Mouse (Mus musculus): ENCODE measurements around the gene Cab39l. TPM values are rescaled to one million over a fixed set of nuclear protein-coding genes. Genes with fewer than 3 reads are reported as not detected.

The Cab39l gene
- polyA plus RNA-seq, 1 experiment from 2014 or later: 44.6 TPM

GRCm38 (mm10) chr14:59537829-59538432 lies 97.2 kb downstream of the Cab39l start:
- Histone ChIP-seq H3K4me2 (no peak overlapping the region), H3K9me3 (ENCODE audit: low read depth, low read length) (no peaks in the 10 kb centered on the region), H3K36me3 (ENCODE audit: insufficient read depth) (no peaks in the 10 kb centered on the region), H3K27me3 (ENCODE audit: insufficient read depth, low read length) (no peaks in the 10 kb centered on the region), H3K4me1 (ENCODE audit: insufficient read depth) (no peaks in the 10 kb centered on the region), H3K27ac (ENCODE audit: low read depth) (no peak overlapping the region), H3K9ac (no peak overlapping the region), H3K4me3 (ENCODE audit: low read depth, low read length) (no peak overlapping the region)
- ATAC-seq (ENCODE audit: insufficient read depth): no peak
- WGBS: 73% methylated on average over 4 of the region's 4 CpGs
- no peak for DNase-seq
- no peak for TF ChIP-seq CTCF (IDR thresholded peaks at IDR 0.05; ENCODE audit: low read depth)

DNA sequence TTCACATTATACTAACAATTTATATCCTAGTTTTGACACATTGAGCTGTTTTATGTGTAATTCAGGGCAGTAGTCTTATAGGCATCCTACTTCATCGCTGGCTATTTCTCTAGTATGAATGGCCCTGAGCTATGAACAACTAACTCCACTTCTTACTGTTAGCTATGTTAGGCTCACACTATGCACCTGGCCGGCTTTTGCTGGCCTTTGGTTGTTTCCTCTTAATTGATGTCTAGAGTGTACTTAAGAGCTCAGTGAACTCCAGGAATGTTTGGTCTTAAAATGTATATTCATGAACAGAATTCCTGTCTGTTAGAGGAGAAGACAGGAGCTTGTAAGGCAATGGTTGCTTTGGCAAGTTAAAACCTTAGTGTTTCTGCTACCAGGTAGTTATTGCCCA lies 99.5 kb downstream of the Cab39l start:
- WGBS: 74% methylated on average over 2 of the region's 2 CpGs
- Histone ChIP-seq H3K4me1 (ENCODE audit: insufficient read depth) (no peaks in the 10 kb centered on the region), H3K4me2 (no peak overlapping the region), H3K36me3 (ENCODE audit: insufficient read depth) (no peaks in the 10 kb centered on the region), H3K9ac (no peak overlapping the region), H3K9me3 (ENCODE audit: low read depth, low read length) (no peaks in the 10 kb centered on the region), H3K27me3 (ENCODE audit: insufficient read depth, low read length) (no peaks in the 10 kb centered on the region), H3K4me3 (ENCODE audit: low read depth, low read length) (no peak overlapping the region), H3K27ac (ENCODE audit: low read depth) (no peak overlapping the region)
- TF ChIP-seq CTCF (IDR thresholded peaks at IDR 0.05; ENCODE audit: low read depth): no peak
- ATAC-seq (ENCODE audit: insufficient read depth): no peak
- no peak for DNase-seq

- no peak overlapping the region for H3K4me3 ChIP-seq (ENCODE audit: low read depth, low read length)
- no peaks in the 10 kb centered on the region for H3K4me1 ChIP-seq (ENCODE audit: insufficient read depth)
- no peak overlapping the region for H3K4me2 ChIP-seq
- no peak for ATAC-seq (ENCODE audit: insufficient read depth)
- H3K9me3 ChIP-seq (ENCODE audit: low read depth, low read length): no peaks in the 10 kb centered on the region
- no peak for TF ChIP-seq CTCF (IDR thresholded peaks at IDR 0.05; ENCODE audit: low read depth)
- WGBS: 76% methylated on average over 6 of the region's 6 CpGs
- DNase-seq: no peak
- H3K27me3 ChIP-seq (ENCODE audit: insufficient read depth, low read length): no peaks in the 10 kb centered on the region
- H3K27ac ChIP-seq (ENCODE audit: low read depth): no peak overlapping the region
- H3K36me3 ChIP-seq (ENCODE audit: insufficient read depth): no peaks in the 10 kb centered on the region
- no peak overlapping the region for H3K9ac ChIP-seq
Measured at GRCm38 (mm10) chr14:59540761-59541160, 100.0 kb downstream of the Cab39l start.

GRCm38 (mm10) chr14:59543158-59543826 lies 102.5 kb downstream of the Cab39l start:
- no peaks in the 10 kb centered on the region for H3K4me1 ChIP-seq (ENCODE audit: insufficient read depth)
- TF ChIP-seq CTCF (IDR thresholded peaks at IDR 0.05; ENCODE audit: low read depth): no peak

DNA sequence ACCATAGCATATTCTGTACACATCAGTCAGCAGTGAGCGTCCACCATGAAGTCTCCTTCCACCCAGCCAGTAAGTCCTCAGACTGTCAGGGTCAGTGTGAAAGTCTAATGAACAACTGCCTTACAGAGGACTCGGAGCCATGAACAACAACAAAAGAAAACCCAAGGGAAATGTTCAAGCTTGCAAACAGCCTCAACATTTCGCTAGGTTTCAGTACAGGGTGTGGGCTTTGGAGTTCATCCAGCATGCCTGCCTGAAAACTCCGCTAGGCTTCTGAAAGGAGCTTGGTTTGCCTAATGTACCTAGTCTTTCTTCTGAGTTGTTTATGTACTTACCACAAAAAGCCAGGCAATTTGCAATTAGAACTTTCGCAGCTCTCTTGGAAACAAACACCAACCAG lies 103.2 kb downstream of the Cab39l start:
- DNase-seq: no peak
- H3K4me1 ChIP-seq (ENCODE audit: insufficient read depth): peaks cover 4% of the 10 kb centered on the region; the same call in 1 of the 2 replicates

More at GRCm38 (mm10) chr14:59543158-59543826, 102.5 kb downstream of the Cab39l start:
- Histone ChIP-seq H3K27me3 (ENCODE audit: insufficient read depth, low read length) (no peaks in the 10 kb centered on the region), H3K36me3 (ENCODE audit: insufficient read depth) (no peaks in the 10 kb centered on the region), H3K27ac (ENCODE audit: low read depth) (no peak overlapping the region), H3K9ac (no peak overlapping the region), H3K9me3 (ENCODE audit: low read depth, low read length) (no peaks in the 10 kb centered on the region), H3K4me2 (no peak overlapping the region), H3K4me3 (ENCODE audit: low read depth, low read length) (no peak overlapping the region)
- 63% methylated on average over 3 of the region's 3 CpGs for WGBS
- DNase-seq (no peak), ATAC-seq (ENCODE audit: insufficient read depth) (no peak)

DNA sequence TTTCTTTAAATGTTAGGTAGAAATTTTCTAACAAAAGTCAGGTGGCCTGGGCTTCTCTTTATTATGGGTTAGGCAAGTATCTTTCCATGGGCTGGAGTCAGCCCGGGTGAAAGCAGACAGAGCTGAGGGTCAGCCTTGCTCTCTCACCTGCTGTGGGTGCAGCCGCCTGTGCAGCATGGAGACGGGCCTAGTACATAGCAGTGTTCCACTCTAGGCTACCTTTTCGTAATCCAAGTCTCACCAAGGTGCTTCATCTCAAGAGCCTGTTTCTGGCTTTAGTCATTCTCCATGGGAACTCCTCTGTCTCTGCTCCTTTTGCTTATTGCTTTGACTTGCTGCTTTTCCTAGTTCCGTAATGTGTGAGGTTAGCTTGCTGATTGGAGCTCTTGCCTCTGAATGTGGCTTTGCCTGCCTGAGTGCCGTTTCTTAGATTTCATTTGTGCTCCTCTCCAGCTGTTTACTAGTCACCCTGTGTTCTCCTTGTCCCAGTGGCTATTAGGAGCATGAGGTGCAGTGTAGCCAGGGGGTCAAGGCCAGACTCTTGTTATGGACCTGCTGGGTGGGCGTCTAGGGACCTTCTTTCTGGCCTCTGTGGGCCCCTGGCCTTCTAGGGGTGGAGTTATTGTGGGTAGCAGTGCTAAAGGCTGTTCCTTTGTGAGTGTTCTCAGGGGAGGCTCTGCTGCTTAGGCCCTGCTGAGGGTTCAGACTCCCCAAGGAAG lies 105.5 kb downstream of the Cab39l start:
- peaks cover 4% of the 10 kb centered on the region; the same call in 1 of the 2 replicates for H3K4me1 ChIP-seq (ENCODE audit: insufficient read depth)
- H3K27me3 ChIP-seq (ENCODE audit: insufficient read depth, low read length): no peaks in the 10 kb centered on the region
- H3K27ac ChIP-seq (ENCODE audit: low read depth): no peak overlapping the region
- no peak for ATAC-seq (ENCODE audit: insufficient read depth)
- H3K9ac ChIP-seq: no peak overlapping the region
- WGBS: 71% methylated on average over 7 of the region's 7 CpGs
- no peak overlapping the region for H3K4me3 ChIP-seq (ENCODE audit: low read depth, low read length)
- DNase-seq: no peak
- H3K4me2 ChIP-seq: no peak overlapping the region
- H3K36me3 ChIP-seq (ENCODE audit: insufficient read depth): no peaks in the 10 kb centered on the region
- no peak for TF ChIP-seq CTCF (IDR thresholded peaks at IDR 0.05; ENCODE audit: low read depth)
- H3K9me3 ChIP-seq (ENCODE audit: low read depth, low read length): no peaks in the 10 kb centered on the region

More for the DNA sequence above, 103.2 kb downstream of the Cab39l start:
- no peak overlapping the region for H3K27ac ChIP-seq (ENCODE audit: low read depth)
- H3K36me3 ChIP-seq (ENCODE audit: insufficient read depth): no peaks in the 10 kb centered on the region
- no peak for ATAC-seq (ENCODE audit: insufficient read depth)
- no peak overlapping the region for H3K4me3 ChIP-seq (ENCODE audit: low read depth, low read length)
- H3K4me2 ChIP-seq: no peak overlapping the region
- WGBS: 72% methylated on average over 5 of the region's 5 CpGs
- H3K9me3 ChIP-seq (ENCODE audit: low read depth, low read length): no peaks in the 10 kb centered on the region
- no peaks in the 10 kb centered on the region for H3K27me3 ChIP-seq (ENCODE audit: insufficient read depth, low read length)
- no peak for TF ChIP-seq CTCF (IDR thresholded peaks at IDR 0.05; ENCODE audit: low read depth)
- H3K9ac ChIP-seq: no peak overlapping the region

GRCm38 (mm10) chr14:59547530-59547929 lies 106.8 kb downstream of the Cab39l start:
- DNase-seq (no peak), ATAC-seq (ENCODE audit: insufficient read depth) (no peak)

More at GRCm38 (mm10) chr14:59547530-59547929, 106.8 kb downstream of the Cab39l start:
- WGBS: 49% methylated on average over 5 of the region's 5 CpGs
- H3K4me2 ChIP-seq: no peak overlapping the region
- H3K27me3 ChIP-seq (ENCODE audit: insufficient read depth, low read length): no peaks in the 10 kb centered on the region
- H3K27ac ChIP-seq (ENCODE audit: low read depth): no peak overlapping the region
- H3K9ac ChIP-seq: no peak overlapping the region
- H3K4me1 ChIP-seq (ENCODE audit: insufficient read depth): peaks cover 4% of the 10 kb centered on the region; the same call in 1 of the 2 replicates
- no peaks in the 10 kb centered on the region for H3K9me3 ChIP-seq (ENCODE audit: low read depth, low read length)
- no peak overlapping the region for H3K4me3 ChIP-seq (ENCODE audit: low read depth, low read length)
- no peak for TF ChIP-seq CTCF (IDR thresholded peaks at IDR 0.05; ENCODE audit: low read depth)
- no peaks in the 10 kb centered on the region for H3K36me3 ChIP-seq (ENCODE audit: insufficient read depth)
